Mouse (Mus musculus) layer of hippocampus, adult 11-12 months (tissue): ENCODE measurements around the gene Bnc1.

ENCODE experiments used
- DNase-seq: peaks from one replicate; pipeline ENCODE4 v3.0.0; 2022; ENCODE audit warnings: low spot score

Gene Bnc1

GRCm38 (mm10) chr7:81992131-81993061 lies at the start of gene Bnc1:
Gene Bnc1, minus strand, starts transcription at chr7:81992292.
- DNase-seq, result no peak

- no peak for DNase-seq
Observed at GRCm38 (mm10) chr7:82033347-82033746, 41.3 kb upstream of the Bnc1 start.

GRCm38 (mm10) chr7:82029666-82030065 lies 37.6 kb upstream of the Bnc1 start:
- DNase-seq, result no peak

GRCm38 (mm10) chr7:82025802-82026201 lies 33.7 kb upstream of the Bnc1 start:
- DNase-seq, result no peak

GRCm38 (mm10) chr7:82023676-82024075 lies 31.6 kb upstream of the Bnc1 start:
- no peak for DNase-seq

GRCm38 (mm10) chr7:82022404-82022803 lies 30.3 kb upstream of the Bnc1 start:
- DNase-seq, result no peak

GRCm38 (mm10) chr7:82018031-82018430 lies 25.9 kb upstream of the Bnc1 start:
- no peak for DNase-seq

- no peak for DNase-seq
Observed at GRCm38 (mm10) chr7:82016751-82017710, 24.9 kb upstream of the Bnc1 start.

GRCm38 (mm10) chr7:82012472-82012871 lies 20.4 kb upstream of the Bnc1 start:
- DNase-seq, result no peak

GRCm38 (mm10) chr7:82011534-82012401 lies 19.7 kb upstream of the Bnc1 start:
- DNase-seq, result no peak

GRCm38 (mm10) chr7:82007151-82007550 lies 15.1 kb upstream of the Bnc1 start:
- DNase-seq, result no peak

GRCm38 (mm10) chr7:82004228-82004627 lies 12.1 kb upstream of the Bnc1 start:
- no peak for DNase-seq

- no peak for DNase-seq
Observed at GRCm38 (mm10) chr7:81999816-82000215, 7.7 kb upstream of the Bnc1 start.

GRCm38 (mm10) chr7:81999372-81999771 lies 7.3 kb upstream of the Bnc1 start:
- no peak for DNase-seq

- no peak for DNase-seq
Observed at GRCm38 (mm10) chr7:81995975-81996374, 3.9 kb upstream of the Bnc1 start.

- no peak for DNase-seq
Observed at GRCm38 (mm10) chr7:81995126-81995525, 3.0 kb upstream of the Bnc1 start.

GRCm38 (mm10) chr7:81993140-81993539 lies 1.0 kb upstream of the Bnc1 start:
- DNase-seq, result no peak

GRCm38 (mm10) chr7:81991611-81992061 lies 456 bp downstream of the Bnc1 start:
- DNase-seq, result no peak

GRCm38 (mm10) chr7:81991116-81991515 lies 976 bp downstream of the Bnc1 start:
- DNase-seq, result no peak

- DNase-seq, result no peak
Observed at GRCm38 (mm10) chr7:81983651-81984050, 8.4 kb downstream of the Bnc1 start.

GRCm38 (mm10) chr7:81978304-81978703 lies 13.8 kb downstream of the Bnc1 start:
- no peak for DNase-seq

GRCm38 (mm10) chr7:81974616-81975015 lies 17.5 kb downstream of the Bnc1 start:
- no peak for DNase-seq
